Mouse (Mus musculus): ENCODE results near the gene Stfa3.

GRCm38 (mm10) chr16:36460426-36460825, 5.2 kb upstream of the Stfa3 start:
- TF ChIP-seq CTCF (IDR thresholded peaks at IDR 0.05; ENCODE audit: low read depth, low read length): no peak
- no peak for TF ChIP-seq GATA1 (IDR thresholded peaks at IDR 0.05; ENCODE audit: borderline replicate concordance, low read length)
- TF ChIP-seq TAL1 (conservative IDR thresholded peaks at IDR 0.05; ENCODE audit: low read depth, low read length): no peak
- no peak for TF ChIP-seq GATA2 (IDR thresholded peaks at IDR 0.05; ENCODE audit: borderline replicate concordance, low read depth, low read length)

All from G1E (cell line).